Mouse (Mus musculus): ENCODE measurements around the gene Arhgef18.

DNA sequence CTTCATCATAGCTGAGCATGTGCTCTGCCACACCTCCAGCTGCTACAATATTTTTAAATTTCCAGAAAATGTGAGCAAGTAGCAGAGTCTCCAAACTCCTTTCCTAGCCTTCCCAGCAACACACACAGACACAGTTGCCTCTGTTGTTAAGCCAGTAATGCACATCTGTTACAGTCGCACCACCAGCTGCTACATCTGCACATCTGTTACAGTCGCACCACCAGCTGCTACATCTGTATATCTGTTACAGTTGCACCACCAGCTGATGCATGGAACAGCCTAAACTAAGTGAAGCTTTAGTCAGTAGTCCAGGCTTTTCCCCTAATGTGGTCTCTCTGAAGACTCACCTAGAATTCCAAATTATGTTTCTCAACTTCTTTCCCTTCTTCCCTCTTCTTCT, 35.6 kb downstream of the Arhgef18 start:
- TF ChIP-seq TAL1 (IDR thresholded peaks at IDR 0.05; ENCODE audit: low read length) (no peak), GATA1 (IDR thresholded peaks at IDR 0.05; ENCODE audit: low read length) (no peak)

Measured in erythroblast, embryonic 14.5 days (primary cell).